Mouse (Mus musculus): Measurements from ENCODE around the gene Aprt.

GRCm38 (mm10) chr8:122580926-122581325 lies 4.2 kb upstream of the Aprt start:
- TF ChIP-seq CTCF (IDR thresholded peaks at IDR 0.05; ENCODE audit: extremely low read depth, insufficient read depth, insufficient read length, insufficient replicate concordance) (no peak), POLR2A (IDR thresholded peaks at IDR 0.05; ENCODE audit: low read depth, low read length) (no peak)
